Mouse (Mus musculus): Measurements from ENCODE around the gene Zbtb16. TPM values are rescaled to one million over a fixed set of nuclear protein-coding genes. Genes with fewer than 3 reads are reported as not detected.

The Zbtb16 gene
- polyA plus RNA-seq, 1 experiment from 2014 or later = 2.5 TPM

DNA sequence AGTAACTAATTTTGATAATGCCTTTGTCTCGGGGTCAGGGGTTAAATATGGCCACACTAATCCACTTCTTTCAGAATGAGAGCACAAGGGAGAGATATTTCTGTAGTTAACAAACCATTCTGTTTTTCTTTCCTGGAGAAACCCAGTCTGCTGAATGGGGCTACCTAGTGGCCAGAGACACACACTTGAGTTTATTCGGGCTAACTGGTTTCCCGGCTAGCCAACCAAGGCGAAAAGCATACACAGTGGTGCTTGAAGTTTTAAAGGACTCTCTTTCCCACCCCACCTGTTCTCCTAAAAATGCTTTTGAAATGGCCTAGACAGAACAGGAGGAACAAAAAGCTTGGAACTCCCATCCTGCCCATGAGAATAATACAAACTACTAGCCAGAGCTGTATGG is 140.2 kb downstream of the Zbtb16 start:
- H3K4me1 ChIP-seq (ENCODE audit: insufficient read depth) = peaks cover 7% of the 10 kb centered on the region; the same call in 1 of the 2 replicates
- ATAC-seq = no peak
- WGBS (ENCODE audit: insufficient replicate concordance) = 69% methylated on average over 4 of the region's 4 CpGs

DNA sequence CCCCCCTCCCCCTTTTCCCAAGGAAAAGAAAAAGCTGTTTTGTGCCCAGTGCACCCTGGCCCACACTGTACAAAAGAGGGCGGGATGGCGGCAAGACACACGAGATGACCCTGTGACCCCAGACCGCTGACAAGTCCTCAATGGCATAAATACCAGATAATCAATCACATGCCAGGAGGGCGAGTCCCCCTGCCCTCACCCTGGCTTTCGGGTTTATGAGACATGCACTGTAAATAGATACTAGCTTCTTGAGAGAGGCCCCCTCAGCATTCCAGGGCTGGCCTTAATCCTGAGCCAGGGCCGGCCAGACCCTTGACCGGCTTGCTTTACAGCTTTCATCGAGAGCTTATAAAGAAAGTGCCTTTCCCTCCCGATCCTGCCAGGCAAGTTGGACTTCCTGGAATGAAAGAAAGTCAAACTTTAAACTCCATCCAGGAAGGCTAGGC is 141.4 kb downstream of the Zbtb16 start:
- H3K27ac ChIP-seq (ENCODE audit: low read depth) = no peak overlapping the region
- no peaks in the 10 kb centered on the region for H3K36me3 ChIP-seq (replicated peaks; ENCODE audit: insufficient read depth, low read length)
- H3K4me3 ChIP-seq (ENCODE audit: low read depth, low read length) = no peak overlapping the region
- H3K4me1 ChIP-seq (ENCODE audit: insufficient read depth) = peaks cover 11% of the 10 kb centered on the region; the same call in 1 of the 2 replicates
- DNase-seq (no peak), ATAC-seq (no peak)
- WGBS (ENCODE audit: insufficient replicate concordance) = 53% methylated on average over 10 of the region's 10 CpGs
- TF ChIP-seq CTCF (IDR thresholded peaks at IDR 0.05; ENCODE audit: low read depth) (no peak), EP300 (IDR thresholded peaks at IDR 0.05; ENCODE audit: low read depth) (no peak)
- H3K9ac ChIP-seq (replicated peaks) = no peak overlapping the region
- no peaks in the 10 kb centered on the region for H3K9me3 ChIP-seq (ENCODE audit: low read length)
- no peak overlapping the region for H3K4me2 ChIP-seq (ENCODE audit: low read depth, low read length)
- H3K27me3 ChIP-seq (ENCODE audit: insufficient read depth, low read length) = no peaks in the 10 kb centered on the region

More for the DNA sequence above, 140.2 kb downstream of the Zbtb16 start:
- Histone ChIP-seq H3K4me2 (ENCODE audit: low read depth, low read length) (no peak overlapping the region), H3K36me3 (replicated peaks; ENCODE audit: insufficient read depth, low read length) (0 out of 2 replicates have a peak, but pooled peaks cover 2% of the 10 kb centered on the region), H3K27ac (ENCODE audit: low read depth) (no peak overlapping the region), H3K9ac (replicated peaks) (no peak overlapping the region), H3K27me3 (ENCODE audit: insufficient read depth, low read length) (no peaks in the 10 kb centered on the region), H3K9me3 (ENCODE audit: low read length) (no peaks in the 10 kb centered on the region), H3K4me3 (ENCODE audit: low read depth, low read length) (no peak overlapping the region)
- no peak for TF ChIP-seq CTCF (IDR thresholded peaks at IDR 0.05; ENCODE audit: low read depth)
- TF ChIP-seq EP300 (IDR thresholded peaks at IDR 0.05; ENCODE audit: low read depth) = no peak
- DNase-seq = no peak

DNA sequence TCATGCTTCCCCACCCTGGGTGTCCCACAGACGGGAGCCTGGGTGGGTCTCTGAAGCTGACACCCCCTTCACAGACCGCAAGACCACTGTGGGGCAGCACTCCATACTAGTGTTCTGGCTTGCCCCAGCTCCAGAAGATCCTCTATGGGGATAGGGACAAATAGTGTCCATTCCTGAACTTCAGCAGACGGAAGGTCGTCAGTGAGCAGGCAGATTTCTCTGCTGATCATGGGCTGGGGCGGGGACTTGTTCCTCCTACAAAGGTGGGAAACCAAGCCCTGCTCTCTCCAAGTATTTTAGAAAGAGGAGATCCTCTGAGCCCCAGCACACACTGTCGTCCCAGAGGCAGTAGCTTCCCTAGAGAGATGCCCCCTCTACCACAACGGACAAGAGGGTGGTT is 142.3 kb downstream of the Zbtb16 start:
- DNase-seq = no peak
- Histone ChIP-seq H3K27ac (ENCODE audit: low read depth) (no peak overlapping the region), H3K4me2 (ENCODE audit: low read depth, low read length) (no peak overlapping the region), H3K27me3 (ENCODE audit: insufficient read depth, low read length) (no peaks in the 10 kb centered on the region), H3K36me3 (replicated peaks; ENCODE audit: insufficient read depth, low read length) (no peaks in the 10 kb centered on the region), H3K4me1 (ENCODE audit: insufficient read depth) (peaks cover 13% of the 10 kb centered on the region), H3K9me3 (ENCODE audit: low read length) (no peaks in the 10 kb centered on the region), H3K9ac (replicated peaks) (no peak overlapping the region), H3K4me3 (ENCODE audit: low read depth, low read length) (no peak overlapping the region)
- no peak for TF ChIP-seq CTCF (IDR thresholded peaks at IDR 0.05; ENCODE audit: low read depth)
- TF ChIP-seq EP300 (IDR thresholded peaks at IDR 0.05; ENCODE audit: low read depth) = no peak
- 70% methylated on average over 7 of the region's 7 CpGs for WGBS (ENCODE audit: insufficient replicate concordance)
- no peak for ATAC-seq

DNA sequence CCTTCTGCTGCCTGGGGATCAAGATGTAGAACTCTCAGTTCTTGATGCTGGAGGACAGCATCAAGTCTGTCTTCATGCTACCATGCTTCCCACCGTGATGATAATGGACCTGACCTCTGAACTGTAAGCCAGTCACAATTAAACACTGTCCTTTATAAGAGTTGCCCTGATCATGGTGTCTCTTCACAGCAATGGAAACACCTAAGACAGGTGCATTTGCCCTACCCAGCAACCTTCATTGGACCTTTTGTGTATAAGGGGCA is 146.4 kb downstream of the Zbtb16 start:
- H3K4me3 ChIP-seq (ENCODE audit: low read depth, low read length) = no peak overlapping the region
- H3K27me3 ChIP-seq (ENCODE audit: insufficient read depth, low read length) = no peaks in the 10 kb centered on the region
- no peaks in the 10 kb centered on the region for H3K9me3 ChIP-seq (ENCODE audit: low read length)
- H3K4me2 ChIP-seq (ENCODE audit: low read depth, low read length) = peak overlapping the region; percentile 35; the same call in 1 of the 2 replicates
- no peak for DNase-seq
- H3K36me3 ChIP-seq (replicated peaks; ENCODE audit: insufficient read depth, low read length) = no peaks in the 10 kb centered on the region
- TF ChIP-seq CTCF (IDR thresholded peaks at IDR 0.05; ENCODE audit: low read depth) (no peak), EP300 (IDR thresholded peaks at IDR 0.05; ENCODE audit: low read depth) (no peak)
- no peak overlapping the region for H3K9ac ChIP-seq (replicated peaks)
- H3K27ac ChIP-seq (ENCODE audit: low read depth) = no peak overlapping the region
- ATAC-seq = no peak
- H3K4me1 ChIP-seq (ENCODE audit: insufficient read depth) = peaks cover 6% of the 10 kb centered on the region
- 81% methylated on average over 1 of the region's 1 CpGs for WGBS (ENCODE audit: insufficient replicate concordance)

DNA sequence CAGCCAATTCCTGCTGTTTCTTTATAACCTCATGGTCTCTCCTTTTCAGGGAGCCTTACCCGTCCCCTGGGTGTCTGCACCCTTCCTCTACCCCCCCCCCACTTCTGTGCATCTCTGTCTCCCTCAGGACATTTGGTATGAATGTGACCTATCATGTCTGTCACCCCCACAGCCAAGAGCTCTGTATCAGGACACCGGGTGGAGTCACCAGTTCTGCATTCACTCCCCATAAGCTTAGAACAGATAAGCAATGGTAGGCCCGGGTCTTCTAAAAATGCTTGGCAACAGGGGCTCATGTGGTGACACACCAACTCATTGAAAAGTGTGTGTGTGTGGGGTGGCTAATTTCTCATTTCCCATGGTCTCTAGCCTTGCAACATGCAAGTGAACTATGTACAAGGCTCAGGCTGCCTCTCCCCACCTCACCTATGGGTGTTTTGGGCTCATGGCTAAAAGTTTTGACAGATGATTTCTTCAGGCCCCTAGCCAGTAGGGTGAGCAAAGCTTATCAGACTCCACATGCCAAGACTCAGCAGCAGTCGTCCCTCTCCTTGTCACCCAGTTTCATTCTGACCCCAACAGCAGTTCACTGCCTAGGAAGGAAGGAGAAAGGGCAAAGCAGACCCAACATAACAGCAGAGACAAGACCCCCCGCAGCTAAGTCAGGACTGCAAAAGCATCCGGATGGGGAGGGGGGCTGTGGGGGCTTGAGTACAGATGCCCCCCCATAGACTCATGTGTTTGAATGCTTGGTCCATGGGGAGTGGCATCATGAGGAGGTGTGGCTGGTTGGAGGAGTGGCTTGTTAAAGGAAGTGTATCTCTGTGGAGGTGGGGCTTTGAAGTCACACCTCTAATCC is 146.9 kb downstream of the Zbtb16 start:
- no peaks in the 10 kb centered on the region for H3K36me3 ChIP-seq (replicated peaks; ENCODE audit: insufficient read depth, low read length)
- WGBS (ENCODE audit: insufficient replicate concordance) = 49% methylated on average over 6 of the region's 6 CpGs
- peak overlapping the region; percentile 35; the same call in 1 of the 2 replicates for H3K4me2 ChIP-seq (ENCODE audit: low read depth, low read length)

DNA sequence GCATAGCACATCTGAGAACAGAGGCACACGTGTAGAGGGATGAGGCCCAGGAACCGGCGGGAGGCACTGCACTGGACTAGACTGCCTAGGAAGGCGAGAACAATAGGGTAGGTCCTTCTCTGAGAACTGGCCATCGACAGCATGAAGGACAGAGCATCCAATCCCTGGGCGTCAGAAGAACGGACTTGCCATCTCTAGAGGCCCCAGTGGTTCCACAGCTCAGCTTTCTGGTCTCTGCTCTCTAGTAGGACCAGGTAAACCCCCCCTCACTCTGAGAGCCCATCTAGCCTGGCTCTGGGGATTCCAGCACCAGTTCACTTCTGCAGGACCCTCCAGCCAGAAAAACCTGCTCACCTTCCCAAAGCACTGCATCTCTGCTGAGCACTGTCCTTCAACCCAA is 148.1 kb downstream of the Zbtb16 start:
- no peak for DNase-seq
- Histone ChIP-seq H3K27me3 (ENCODE audit: insufficient read depth, low read length) (no peaks in the 10 kb centered on the region), H3K27ac (ENCODE audit: low read depth) (no peak overlapping the region), H3K9ac (replicated peaks) (no peak overlapping the region), H3K4me3 (ENCODE audit: low read depth, low read length) (no peak overlapping the region), H3K36me3 (replicated peaks; ENCODE audit: insufficient read depth, low read length) (no peaks in the 10 kb centered on the region), H3K4me2 (ENCODE audit: low read depth, low read length) (no peak overlapping the region), H3K4me1 (ENCODE audit: insufficient read depth) (peaks cover 6% of the 10 kb centered on the region), H3K9me3 (ENCODE audit: low read length) (no peaks in the 10 kb centered on the region)
- WGBS (ENCODE audit: insufficient replicate concordance) = 83% methylated on average over 7 of the region's 7 CpGs
- no peak for ATAC-seq
- TF ChIP-seq EP300 (IDR thresholded peaks at IDR 0.05; ENCODE audit: low read depth) (no peak), CTCF (IDR thresholded peaks at IDR 0.05; ENCODE audit: low read depth) (no peak)

More for the DNA sequence above, 146.9 kb downstream of the Zbtb16 start:
- no peak overlapping the region for H3K9ac ChIP-seq (replicated peaks)
- peak; percentile 87 for ATAC-seq
- TF ChIP-seq EP300 (IDR thresholded peaks at IDR 0.05; ENCODE audit: low read depth) (peak; percentile 68; the same call in 1 of the 2 replicates), CTCF (IDR thresholded peaks at IDR 0.05; ENCODE audit: low read depth) (no peak)
- H3K9me3 ChIP-seq (ENCODE audit: low read length) = no peaks in the 10 kb centered on the region
- peak overlapping the region; percentile 59 for H3K27ac ChIP-seq (ENCODE audit: low read depth)
- no peaks in the 10 kb centered on the region for H3K27me3 ChIP-seq (ENCODE audit: insufficient read depth, low read length)
- H3K4me1 ChIP-seq (ENCODE audit: insufficient read depth) = peaks cover 6% of the 10 kb centered on the region
- DNase-seq = peak; percentile 49
- no peak overlapping the region for H3K4me3 ChIP-seq (ENCODE audit: low read depth, low read length)
